Comparison of ENCODE assay signal across 7 mouse cellular contexts in the genomic region with DNA sequence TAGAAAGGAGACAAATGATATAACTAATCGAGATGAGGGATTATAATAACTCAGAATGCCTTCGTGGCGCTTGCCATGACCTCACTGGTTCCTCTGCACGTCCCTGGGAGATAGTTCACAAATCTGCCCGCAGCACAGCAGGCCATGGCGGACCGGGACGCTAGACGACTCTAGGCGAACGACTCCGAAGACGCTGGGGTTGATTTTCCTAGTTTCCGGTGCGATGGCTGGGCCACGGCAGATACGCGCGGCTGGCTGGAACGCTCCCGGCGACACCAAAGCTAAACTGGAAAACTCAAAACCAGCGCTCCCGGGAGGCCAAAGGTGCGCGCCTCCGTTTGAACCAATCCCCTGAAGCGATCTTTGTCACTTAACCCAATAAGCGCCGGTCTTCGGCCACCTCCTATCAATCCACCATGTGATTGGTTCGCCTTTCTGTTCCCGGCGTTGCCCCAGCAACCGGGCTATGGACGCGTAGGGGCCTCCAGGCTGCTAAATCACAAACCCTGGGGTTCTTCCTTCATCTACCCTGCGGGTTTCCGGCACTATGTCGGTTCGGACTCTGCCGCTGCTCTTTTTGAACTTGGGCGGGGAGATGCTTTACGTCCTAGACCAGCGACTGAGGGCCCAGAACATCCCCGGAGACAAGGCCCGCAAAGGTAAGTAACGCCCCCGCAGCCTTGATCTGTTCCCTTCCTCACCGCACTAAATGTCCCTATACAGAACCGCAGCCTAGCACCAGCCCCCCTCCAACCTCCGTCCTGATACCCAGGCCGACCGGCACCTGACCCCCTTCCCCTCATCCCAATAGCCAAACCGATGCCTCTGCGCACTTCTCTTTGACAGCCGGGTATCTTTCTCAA. TPM values are rescaled to one million over a fixed set of nuclear protein-coding genes. Genes with fewer than 3 reads are reported as not detected.
DNase-seq lines count a peak whose midpoint lies in the region; ATAC-seq and TF ChIP-seq lines count a peak whose summit lies in the region.

TSS of gene Oscp1 (plus strand) at position 432 of the 863 bp plus-strand sequence.

- H3K36me3 ChIP-seq in intestine, postnatal 0 days (ENCODE audit: control insufficient read depth, insufficient read depth) = peaks cover 23% of the 10 kb centered on the region
- H3K36me3 ChIP-seq in midbrain, embryonic 12.5 days = peaks cover 31% of the 10 kb centered on the region
- peaks cover 17% of the 10 kb centered on the region for H3K36me3 ChIP-seq in small intestine, adult 2 months (ENCODE audit: control insufficient read depth, insufficient read depth, low read length)

- DNase-seq in adrenal gland, adult 2 months = peak; percentile 93
- peak; percentile 90 for DNase-seq in embryo, embryonic 11.5 days (ENCODE audit: low read depth, low spot score)
- DNase-seq in gastrocnemius, postnatal 4 days (ENCODE audit: low spot score in 2 of 2) = peak; percentile 72 to 86
- peak; percentile 91 for DNase-seq in left cerebral cortex, postnatal 4 days

- no peaks in the 10 kb centered on the region; the same call in 1 of the 2 replicates for H3K4me1 ChIP-seq in intestine, postnatal 0 days (replicated peaks; ENCODE audit: control insufficient read depth, insufficient read depth, low read length)
- H3K4me1 ChIP-seq in midbrain, embryonic 12.5 days = peaks cover 18% of the 10 kb centered on the region
- H3K4me1 ChIP-seq in small intestine, adult 2 months (ENCODE audit: control insufficient read depth, insufficient read depth, insufficient read length, low read length) = peaks cover 10% of the 10 kb centered on the region; the same call in 1 of the 2 replicates

- H3K27ac ChIP-seq in intestine, postnatal 0 days (ENCODE audit: low read depth, low read length) = no peak within 1 kb of the TSS
- peak within 1 kb of the TSS; percentile 68 for H3K27ac ChIP-seq in midbrain, embryonic 12.5 days (replicated peaks)
- H3K27ac ChIP-seq in small intestine, adult 2 months (ENCODE audit: insufficient read depth, low read depth, low read length) = no peak within 1 kb of the TSS

- H3K4me2 ChIP-seq in intestine, postnatal 0 days (replicated peaks; ENCODE audit: low read depth) = peak within 1 kb of the TSS; percentile 85
- H3K4me2 ChIP-seq in midbrain, embryonic 12.5 days (replicated peaks) = peak within 1 kb of the TSS; percentile 79

- ATAC-seq in intestine, postnatal 0 days = peak; percentile 96
- ATAC-seq in midbrain, embryonic 12.5 days (ENCODE audit: low FRiP score, low read depth) = peak; percentile 98

- TF ChIP-seq POLR2A in small intestine, adult 2 months (IDR thresholded peaks at IDR 0.05; ENCODE audit: low read depth, low read length) = peak; percentile 47; the same call in 1 of the 2 replicates

- intact Hi-C loops in left cerebral cortex, postnatal 4 days (cut with DNase I) = no loop called here

- H3K4me3 ChIP-seq in intestine, postnatal 0 days (ENCODE audit: low read depth, low read length) = peak within 1 kb of the TSS; percentile 62
- H3K4me3 ChIP-seq in midbrain, embryonic 12.5 days = peak within 1 kb of the TSS; percentile 56
- H3K4me3 ChIP-seq in small intestine, adult 2 months (ENCODE audit: low read depth, low read length) = peak within 1 kb of the TSS; percentile 84

- no peaks in the 10 kb centered on the region for H3K27me3 ChIP-seq in intestine, postnatal 0 days (replicated peaks; ENCODE audit: control insufficient read depth, insufficient read depth, low read length)
- H3K27me3 ChIP-seq in midbrain, embryonic 12.5 days = no peaks in the 10 kb centered on the region
- no peaks in the 10 kb centered on the region for H3K27me3 ChIP-seq in small intestine, adult 2 months (ENCODE audit: control insufficient read depth, insufficient read depth, low read length)

- under 1% methylated on average over 57 of the region's 57 CpGs for WGBS in intestine, postnatal 0 days
- under 1% methylated on average over 57 of the region's 57 CpGs for WGBS in midbrain, embryonic 12.5 days
- WGBS in small intestine, adult 2 months = under 1% methylated on average over 57 of the region's 57 CpGs

- peak within 1 kb of the TSS; percentile 51 for H3K9ac ChIP-seq in intestine, postnatal 0 days (ENCODE audit: low read depth, low read length)
- H3K9ac ChIP-seq in midbrain, embryonic 12.5 days (replicated peaks) = peak within 1 kb of the TSS; percentile 69

- no peak for TF ChIP-seq CTCF in intestine, postnatal 0 days (IDR thresholded peaks at IDR 0.05; ENCODE audit: low read depth)
- no peak for TF ChIP-seq CTCF in small intestine, adult 2 months (IDR thresholded peaks at IDR 0.05; ENCODE audit: extremely low read depth, insufficient read length, insufficient replicate concordance, low read depth, low read length)

- no peaks in the 10 kb centered on the region for H3K9me3 ChIP-seq in intestine, postnatal 0 days (ENCODE audit: control insufficient read depth)
- no peaks in the 10 kb centered on the region for H3K9me3 ChIP-seq in midbrain, embryonic 12.5 days

RNA-seq across cellular contexts. Expression of gene Oscp1, which starts in this region (rescaled TPM):
- total RNA-seq in adrenal gland, adult 2 months (2021) = 10 to 100 TPM in 1 of 2 experiments, 1 to 10 TPM in 1; 9.5 to 10.9 TPM
- polyA plus RNA-seq in adrenal gland, adult 2 months (2012; rRNA removed) = 1.6 and 2.1 TPM in 2 replicates
- 1 to 10 TPM; 4.4 to 4.6 TPM for total RNA-seq in gastrocnemius, postnatal 4 days (2021)
- polyA plus RNA-seq in intestine, postnatal 0 days (2015; fragmentation: Nextera tagmentation; extraction: Ambion mirVana) = 2.7 and 3.5 TPM in 2 replicates
- total RNA-seq in left cerebral cortex, postnatal 4 days (2021) = 10 to 100 TPM; 35.3 to 37.9 TPM
- polyA plus RNA-seq in midbrain, embryonic 12.5 days (2016; fragmentation: Nextera tagmentation; extraction: Ambion mirVana) = 31.6 and 31.8 TPM in 2 replicates
- 0.37 and 1.6 TPM in 2 replicates for polyA plus RNA-seq in small intestine, adult 2 months (2012; rRNA removed)
